Mouse (Mus musculus): ENCODE data around the gene Gm572. TPM values are rescaled to one million over a fixed set of nuclear protein-coding genes. Genes with fewer than 3 reads are reported as not detected.
A peak's percentile ranks its signal among the peaks of the same experiment; 100 is the strongest.

The Gm572 gene
- polyA plus RNA-seq, 1 experiment from 2014 or later = not detected

- H3K27me3 ChIP-seq (replicated peaks; ENCODE audit: insufficient read depth, low read length) = no peaks in the 10 kb centered on the region
- H3K9me3 ChIP-seq (ENCODE audit: low read length) = no peaks in the 10 kb centered on the region
- no peaks in the 10 kb centered on the region for H3K4me1 ChIP-seq (ENCODE audit: insufficient read depth, low read depth, low read length)
- TF ChIP-seq CTCF (IDR thresholded peaks at IDR 0.05) (no peak), EP300 (IDR thresholded peaks at IDR 0.05) (no peak)
- ATAC-seq = no peak
- H3K4me3 ChIP-seq (ENCODE audit: low read depth, low read length) = no peak overlapping the region
- DNase-seq (ENCODE audit: low spot score) = no peak
- no peak overlapping the region for H3K9ac ChIP-seq (replicated peaks; ENCODE audit: low read depth)
- no peak overlapping the region for H3K27ac ChIP-seq (ENCODE audit: low read length)
- H3K36me3 ChIP-seq (ENCODE audit: insufficient read depth, low read length) = 0 out of 2 replicates have a peak, but pooled peaks cover 10% of the 10 kb centered on the region
- H3K4me2 ChIP-seq (replicated peaks; ENCODE audit: low read depth, low read length) = no peak overlapping the region
- WGBS = 67% methylated on average over 5 of the region's 5 CpGs
Measured at GRCm38 (mm10) chr4:148609805-148610204, 33.3 kb upstream of the Gm572 start.

DNA sequence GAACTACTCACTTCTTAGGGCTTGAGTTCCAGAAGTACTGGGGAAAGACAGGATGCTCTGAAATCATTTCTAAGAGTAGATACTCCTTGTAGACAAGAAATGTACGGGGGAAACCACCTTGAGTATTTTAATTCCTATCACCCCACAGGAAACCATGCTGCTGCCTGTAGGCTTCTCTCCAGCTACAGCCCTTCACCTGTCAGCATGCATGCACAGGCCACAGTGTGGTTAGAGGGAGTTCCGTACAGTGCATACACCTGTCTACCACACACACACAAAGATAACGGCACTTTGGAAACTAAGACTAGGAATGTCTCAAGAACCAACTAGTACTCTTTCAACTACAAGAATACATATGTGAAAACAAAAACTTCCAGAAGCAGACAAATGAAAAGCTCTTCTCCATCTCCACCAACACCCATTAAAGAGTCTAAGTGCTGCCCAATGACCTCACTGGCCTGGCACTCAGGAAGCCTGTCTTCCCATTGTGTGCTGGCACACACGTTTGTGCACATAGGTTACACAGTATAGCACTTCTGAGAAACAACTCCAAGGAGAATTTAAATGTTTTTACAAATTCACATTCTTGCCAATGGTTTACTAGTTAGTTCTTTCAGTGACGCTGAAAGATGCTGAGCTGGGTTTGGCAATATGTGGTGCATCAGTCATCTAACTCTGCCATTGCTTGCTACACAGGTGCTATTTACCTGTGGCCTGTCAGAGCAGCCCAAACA is 32.3 kb upstream of the Gm572 start:
- no peak overlapping the region for H3K4me2 ChIP-seq (replicated peaks; ENCODE audit: low read depth, low read length)
- no peaks in the 10 kb centered on the region for H3K27me3 ChIP-seq (replicated peaks; ENCODE audit: insufficient read depth, low read length)
- H3K4me3 ChIP-seq (ENCODE audit: low read depth, low read length) = no peak overlapping the region
- 48% methylated on average over 5 of the region's 5 CpGs for WGBS
- no peaks in the 10 kb centered on the region for H3K9me3 ChIP-seq (ENCODE audit: low read length)
- H3K4me1 ChIP-seq (ENCODE audit: insufficient read depth, low read depth, low read length) = no peaks in the 10 kb centered on the region
- H3K9ac ChIP-seq (replicated peaks; ENCODE audit: low read depth) = no peak overlapping the region
- peaks cover 17% of the 10 kb centered on the region for H3K36me3 ChIP-seq (ENCODE audit: insufficient read depth, low read length)
- H3K27ac ChIP-seq (ENCODE audit: low read length) = no peak overlapping the region
- DNase-seq (ENCODE audit: low spot score) (no peak), ATAC-seq (peak; percentile 49)
- TF ChIP-seq CTCF (IDR thresholded peaks at IDR 0.05) (no peak), EP300 (IDR thresholded peaks at IDR 0.05) (no peak)

- no peak for DNase-seq (ENCODE audit: low spot score)
- no peak overlapping the region for H3K4me2 ChIP-seq (replicated peaks; ENCODE audit: low read depth, low read length)
- no peak overlapping the region for H3K27ac ChIP-seq (ENCODE audit: low read length)
- no peak overlapping the region for H3K4me3 ChIP-seq (ENCODE audit: low read depth, low read length)
- no peaks in the 10 kb centered on the region for H3K9me3 ChIP-seq (ENCODE audit: low read length)
- ATAC-seq = no peak
- H3K27me3 ChIP-seq (replicated peaks; ENCODE audit: insufficient read depth, low read length) = no peaks in the 10 kb centered on the region
- whole genome bisulfite sequencing = 55% methylated on average over 4 of the region's 4 CpGs
- H3K4me1 ChIP-seq (ENCODE audit: insufficient read depth, low read depth, low read length) = no peaks in the 10 kb centered on the region
- H3K9ac ChIP-seq (replicated peaks; ENCODE audit: low read depth) = no peak overlapping the region
- peaks cover 23% of the 10 kb centered on the region for H3K36me3 ChIP-seq (ENCODE audit: insufficient read depth, low read length)
- no peak for TF ChIP-seq EP300 (IDR thresholded peaks at IDR 0.05)
- TF ChIP-seq CTCF (IDR thresholded peaks at IDR 0.05) = no peak
Measured at GRCm38 (mm10) chr4:148612557-148612956, 30.6 kb upstream of the Gm572 start.

GRCm38 (mm10) chr4:148613738-148614137 is 29.4 kb upstream of the Gm572 start:
- no peak overlapping the region for H3K4me3 ChIP-seq (ENCODE audit: low read depth, low read length)
- DNase-seq (ENCODE audit: low spot score) = no peak
- no peaks in the 10 kb centered on the region for H3K27me3 ChIP-seq (replicated peaks; ENCODE audit: insufficient read depth, low read length)
- H3K9me3 ChIP-seq (ENCODE audit: low read length) = no peaks in the 10 kb centered on the region
- H3K36me3 ChIP-seq (ENCODE audit: insufficient read depth, low read length) = peaks cover 28% of the 10 kb centered on the region
- 80% methylated on average over 9 of the region's 9 CpGs for WGBS
- H3K4me1 ChIP-seq (ENCODE audit: insufficient read depth, low read depth, low read length) = no peaks in the 10 kb centered on the region
- no peak for ATAC-seq
- no peak overlapping the region for H3K4me2 ChIP-seq (replicated peaks; ENCODE audit: low read depth, low read length)
- TF ChIP-seq CTCF (IDR thresholded peaks at IDR 0.05) (no peak), EP300 (IDR thresholded peaks at IDR 0.05) (no peak)
- no peak overlapping the region for H3K27ac ChIP-seq (ENCODE audit: low read length)
- H3K9ac ChIP-seq (replicated peaks; ENCODE audit: low read depth) = no peak overlapping the region

- ATAC-seq (peak; percentile 89), DNase-seq (ENCODE audit: low spot score) (peak; percentile 70)
- Histone ChIP-seq H3K27me3 (replicated peaks; ENCODE audit: insufficient read depth, low read length) (no peaks in the 10 kb centered on the region), H3K4me3 (ENCODE audit: low read depth, low read length) (no peak overlapping the region), H3K4me2 (replicated peaks; ENCODE audit: low read depth, low read length) (no peak overlapping the region), H3K9me3 (ENCODE audit: low read length) (no peaks in the 10 kb centered on the region), H3K9ac (replicated peaks; ENCODE audit: low read depth) (no peak overlapping the region), H3K4me1 (ENCODE audit: insufficient read depth, low read depth, low read length) (peaks cover 2% of the 10 kb centered on the region; the same call in 1 of the 2 replicates), H3K36me3 (ENCODE audit: insufficient read depth, low read length) (peaks cover 54% of the 10 kb centered on the region), H3K27ac (ENCODE audit: low read length) (peak overlapping the region; percentile 52; the same call in 1 of the 2 replicates)
- 64% methylated on average over 1 of the region's 1 CpGs for WGBS
- TF ChIP-seq CTCF (IDR thresholded peaks at IDR 0.05) = no peak
- peak; percentile 70 for TF ChIP-seq EP300 (IDR thresholded peaks at IDR 0.05)
Measured at GRCm38 (mm10) chr4:148619805-148620204, 23.3 kb upstream of the Gm572 start.

DNA sequence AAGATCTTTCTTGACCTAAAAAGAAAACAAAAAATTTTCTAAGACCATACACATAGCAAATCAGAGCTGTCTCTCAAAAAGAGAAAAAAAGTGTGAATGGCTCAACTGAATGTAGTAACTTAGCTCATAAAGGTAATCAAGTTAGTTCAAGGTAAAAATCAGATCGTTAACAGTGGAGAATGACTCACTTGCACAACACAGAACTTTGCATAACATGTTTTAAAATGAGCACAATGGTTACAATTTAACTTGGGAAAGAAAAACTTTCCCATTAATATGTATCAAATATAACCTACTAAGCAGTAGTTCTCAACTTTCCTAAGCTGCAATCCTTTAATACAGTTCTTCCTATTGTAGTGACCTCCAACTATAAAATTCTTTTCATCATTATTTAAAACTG is 22.4 kb upstream of the Gm572 start:
- 63% methylated on average over 1 of the region's 1 CpGs for WGBS
- no peaks in the 10 kb centered on the region for H3K27me3 ChIP-seq (replicated peaks; ENCODE audit: insufficient read depth, low read length)
- H3K4me3 ChIP-seq (ENCODE audit: low read depth, low read length) = no peak overlapping the region
- H3K9me3 ChIP-seq (ENCODE audit: low read length) = no peaks in the 10 kb centered on the region
- H3K27ac ChIP-seq (ENCODE audit: low read length) = no peak overlapping the region
- H3K4me1 ChIP-seq (ENCODE audit: insufficient read depth, low read depth, low read length) = peaks cover 2% of the 10 kb centered on the region; the same call in 1 of the 2 replicates
- ATAC-seq (no peak), DNase-seq (ENCODE audit: low spot score) (no peak)
- peaks cover 48% of the 10 kb centered on the region for H3K36me3 ChIP-seq (ENCODE audit: insufficient read depth, low read length)
- TF ChIP-seq CTCF (IDR thresholded peaks at IDR 0.05) (no peak), EP300 (IDR thresholded peaks at IDR 0.05) (no peak)
- no peak overlapping the region for H3K4me2 ChIP-seq (replicated peaks; ENCODE audit: low read depth, low read length)
- no peak overlapping the region for H3K9ac ChIP-seq (replicated peaks; ENCODE audit: low read depth)

Data from lung, postnatal 0 days (tissue).